Mouse (Mus musculus): ENCODE measurements around the gene Ankrd34a. TPM values are rescaled to one million over a fixed set of nuclear protein-coding genes. Genes with fewer than 3 reads are reported as not detected.

The Ankrd34a gene
- total and polyA plus RNA-seq, 3 experiments, result 0.04 to 0.11 TPM; not detected in 1

GRCm38 (mm10) chr3:96561946-96562681 lies 34.3 kb upstream of the Ankrd34a start:
- in situ Hi-C loops (cut with MboI; ENCODE audit: low pct_ligation_motif_present, low pct_unique_long_range_greater_than_20kb, low sequenced_read_pairs) (no loop called here), dilution Hi-C loops (cut with MboI; ENCODE audit: extremely low pct_ligation_motif_present, extremely low pct_unique_long_range_greater_than_20kb, low sequenced_read_pairs) (no loop called here)
- DNase-seq (ENCODE audit: extremely low read depth), result peak; percentile 44
- Histone ChIP-seq H3K36me3 (replicated peaks in 1 of 2; ENCODE audit: control insufficient read depth in 1 of 2, insufficient read depth in 1 of 2, low read length in 1 of 2) (peaks cover 28 to 30% of the 10 kb centered on the region in 2 experiments), H3K79me2 (replicated peaks; ENCODE audit: control insufficient read depth, extremely low read depth, insufficient read depth, poor library complexity, severe bottlenecking) (peaks cover 41% of the 10 kb centered on the region), H3K4me2 (ENCODE audit: insufficient read depth, low read depth, poor library complexity, severe bottlenecking) (peak overlapping the region; percentile 97; the same call in 1 of the 2 replicates), H3K27ac (ENCODE audit: insufficient read depth, low read depth) (peak overlapping the region; percentile 53), H3K9ac (ENCODE audit: insufficient read depth, low read depth) (no peak overlapping the region; the same call in 1 of the 2 replicates), H3K4me3 (replicated peaks in 1 of 3; ENCODE audit: low read depth in 2 of 3, low read length in 2 of 3, poor library complexity in 1 of 3) (peak overlapping the region in 1 of 3 experiments; percentile 17), H3K9me3 (replicated peaks; ENCODE audit: low read length) (no peaks in the 10 kb centered on the region), H3K27me3 (replicated peaks) (no peaks in the 10 kb centered on the region), H3K4me1 (ENCODE audit: control insufficient read depth in 1 of 2, insufficient read depth in 2 of 2) (peaks cover 8 to 55% of the 10 kb centered on the region in 2 experiments)
- 0 out of 2 replicates have a peak, but pooled peaks have one; percentile 6 for TF ChIP-seq CHD2 (IDR thresholded peaks at IDR 0.05; ENCODE audit: low read length)
- peak; percentile 55; the same call in 1 of the 2 replicates for TF ChIP-seq SIN3A (IDR thresholded peaks at IDR 0.05; ENCODE audit: low read length)
- TF ChIP-seq IRF4 (IDR thresholded peaks at IDR 0.05; ENCODE audit: low read depth, low read length), result 0 out of 2 replicates have a peak, but pooled peaks have one; percentile 15
- TF ChIP-seq HCFC1 (IDR thresholded peaks at IDR 0.05; ENCODE audit: low read depth, low read length), result no peak
- TF ChIP-seq RCOR1 (conservative IDR thresholded peaks at IDR 0.05; ENCODE audit: low read depth, low read length), result 0 out of 2 replicates have a peak, but pooled peaks have one; percentile 28
- no peak for TF ChIP-seq SMC3 (IDR thresholded peaks at IDR 0.05; ENCODE audit: low read depth, low read length)
- TF ChIP-seq ZMIZ1 (IDR thresholded peaks at IDR 0.05; ENCODE audit: low read depth, low read length), result peak; percentile 77
- TF ChIP-seq JUND (conservative IDR thresholded peaks at IDR 0.05; ENCODE audit: low read depth, low read length), result no peak
- peak; percentile 43; the same call in 1 of the 2 replicates for TF ChIP-seq POLR2A (IDR thresholded peaks at IDR 0.05; ENCODE audit: low read depth, low read length)
- peak; percentile 97 for TF ChIP-seq POLR2AphosphoS2 (IDR thresholded peaks at IDR 0.05; ENCODE audit: low read depth, low read length)
- peak; percentile 86 for TF ChIP-seq CHD1 (IDR thresholded peaks at IDR 0.05; ENCODE audit: low read depth, low read length)

GRCm38 (mm10) chr3:96563267-96563666 lies 33.2 kb upstream of the Ankrd34a start:
- Histone ChIP-seq H3K9ac (ENCODE audit: insufficient read depth, low read depth) (no peak overlapping the region), H3K4me3 (replicated peaks in 1 of 3; ENCODE audit: low read depth in 2 of 3, low read length in 2 of 3, poor library complexity in 1 of 3) (no peak overlapping the region), H3K36me3 (replicated peaks in 1 of 2; ENCODE audit: control insufficient read depth in 1 of 2, insufficient read depth in 1 of 2, low read length in 1 of 2) (peaks cover 28 to 30% of the 10 kb centered on the region in 2 experiments), H3K9me3 (replicated peaks; ENCODE audit: low read length) (no peaks in the 10 kb centered on the region), H3K79me2 (replicated peaks; ENCODE audit: control insufficient read depth, extremely low read depth, insufficient read depth, poor library complexity, severe bottlenecking) (peaks cover 37% of the 10 kb centered on the region), H3K27me3 (replicated peaks) (no peaks in the 10 kb centered on the region), H3K27ac (ENCODE audit: insufficient read depth, low read depth) (no peak overlapping the region), H3K4me1 (ENCODE audit: control insufficient read depth in 1 of 2, insufficient read depth in 2 of 2) (peaks cover 8 to 55% of the 10 kb centered on the region in 2 experiments), H3K4me2 (ENCODE audit: insufficient read depth, low read depth, poor library complexity, severe bottlenecking) (no peak overlapping the region)
- no peak for TF ChIP-seq SIN3A (IDR thresholded peaks at IDR 0.05; ENCODE audit: low read length)
- TF ChIP-seq ZNF384 (IDR thresholded peaks at IDR 0.05; ENCODE audit: low read depth, low read length), result 0 out of 2 replicates have a peak, but pooled peaks have one; percentile 30
- no peak for DNase-seq (ENCODE audit: extremely low read depth)
- in situ Hi-C loops (cut with MboI; ENCODE audit: low pct_ligation_motif_present, low pct_unique_long_range_greater_than_20kb, low sequenced_read_pairs), result no loop called here
- dilution Hi-C loops (cut with MboI; ENCODE audit: extremely low pct_ligation_motif_present, extremely low pct_unique_long_range_greater_than_20kb, low sequenced_read_pairs), result no loop called here

Measured in CH12.LX (cell line).